Mouse (Mus musculus) gonadal fat pad, adult 2 months (tissue): ENCODE results near the gene Tst. TPM values are rescaled to one million over a fixed set of nuclear protein-coding genes. Genes with fewer than 3 reads are reported as not detected.

Source experiments
- DNase-seq: peaks from one replicate; pipeline ENCODE4 v3.0.0-alpha.2; 2012; ENCODE audit warnings: low read depth
- polyA plus RNA-seq: library from polyadenylated mRNA; depleted of rRNA; stranded (reverse); fragments of >200 nt; gene quantifications from 2 replicates; pipeline ENCODE4 v1.2.3, GENCODE M21; 2012; rRNA removed

Tst gene
- polyA plus RNA-seq, result 44.2 and 72.1 TPM in 2 replicates

DNA sequence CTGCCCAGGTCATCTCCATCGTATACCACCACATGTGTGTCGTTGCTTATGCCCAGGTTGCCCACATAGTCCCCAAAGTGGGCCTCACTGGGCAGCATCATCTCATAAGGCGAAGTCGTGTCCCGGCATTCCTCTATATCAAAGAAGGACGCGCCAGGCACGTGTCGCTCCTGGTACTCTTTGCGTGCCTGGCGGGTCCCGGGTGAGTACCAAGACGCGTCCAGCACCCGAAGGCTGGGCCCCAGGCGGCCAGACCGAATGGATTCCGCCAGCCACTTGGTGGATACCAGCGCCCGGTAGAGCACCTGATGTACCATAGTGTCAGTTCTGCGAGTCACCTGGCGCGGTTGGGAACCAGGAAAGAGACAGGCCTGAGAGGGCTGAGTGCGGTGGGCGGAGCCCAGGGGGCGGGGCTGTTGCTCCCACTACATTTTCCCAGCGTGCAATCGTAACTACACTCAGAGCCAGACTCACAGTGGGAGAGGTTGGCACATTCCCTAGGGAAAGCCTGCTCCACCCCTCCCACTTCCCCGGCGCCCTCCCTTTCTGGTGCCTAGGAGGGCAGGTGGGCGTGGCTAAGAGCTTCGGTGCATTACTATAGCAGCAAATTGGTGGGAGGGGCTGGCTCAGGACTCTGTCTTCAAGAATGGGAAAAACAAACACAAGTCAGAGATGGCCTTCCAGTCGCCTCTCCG is at the start of gene Tst:
TSS of gene Tst (minus strand) at position 391 of the 695 bp plus-strand sequence.
- DNase-seq, result no peak

DNA sequence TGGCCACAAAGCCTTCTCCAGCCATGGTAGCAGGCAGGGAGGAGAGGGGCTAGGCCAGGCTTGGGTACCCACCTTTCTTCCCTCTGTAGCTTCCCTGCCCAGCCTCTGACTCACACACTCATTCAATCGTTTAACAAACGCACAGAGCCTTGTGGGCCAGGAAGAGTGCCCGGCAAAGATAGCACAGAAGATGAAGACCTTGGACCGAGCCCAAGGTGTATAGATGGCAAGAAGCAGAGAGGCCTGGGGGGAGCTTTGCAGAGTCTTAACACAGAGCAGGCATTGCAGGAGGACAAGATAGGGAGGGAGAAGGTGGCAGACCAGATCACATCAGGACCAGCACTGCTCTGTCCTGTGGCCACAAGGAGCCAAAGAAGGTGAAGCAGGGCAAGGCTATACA is 49.5 kb upstream of the Tst start:
- DNase-seq, result no peak

DNA sequence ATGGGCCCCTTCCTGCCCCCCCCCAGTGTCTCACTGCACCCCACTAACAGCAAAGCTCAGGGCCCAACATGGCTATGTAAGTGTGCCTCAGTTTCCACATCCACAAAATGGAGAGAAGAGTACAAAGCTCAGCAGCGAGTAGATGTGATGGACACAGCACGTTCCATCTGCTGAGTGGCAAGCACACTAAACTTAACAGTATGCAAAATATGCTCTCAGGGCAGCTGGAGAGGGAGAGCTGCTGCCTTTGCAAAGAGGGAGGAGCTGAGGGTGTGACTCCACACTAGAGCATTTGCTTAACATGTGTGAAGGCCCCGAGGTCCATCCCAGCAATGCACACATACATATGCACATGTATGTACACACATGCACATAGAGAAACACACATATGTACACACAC is 47.2 kb upstream of the Tst start:
- DNase-seq, result no peak

DNA sequence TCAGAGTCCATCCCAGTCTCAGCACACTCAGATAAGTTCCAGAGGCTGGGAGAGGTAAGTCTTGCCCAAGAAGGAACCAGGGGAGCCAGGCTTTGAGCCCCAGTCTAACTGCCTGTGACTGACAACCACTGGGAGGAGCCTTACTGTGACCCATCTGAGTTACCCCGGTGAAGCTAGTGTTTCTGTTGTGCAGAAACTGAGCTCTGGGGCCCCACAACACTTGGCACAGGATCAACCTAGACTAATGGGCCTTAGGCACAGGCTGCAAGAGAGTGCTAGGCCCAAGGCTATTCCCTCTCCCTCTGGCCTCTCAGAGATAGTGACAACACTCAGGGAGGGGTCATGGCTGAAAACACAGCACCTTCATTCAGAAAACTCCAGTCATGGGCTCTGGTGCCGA is 45.5 kb upstream of the Tst start:
- no peak for DNase-seq

DNA sequence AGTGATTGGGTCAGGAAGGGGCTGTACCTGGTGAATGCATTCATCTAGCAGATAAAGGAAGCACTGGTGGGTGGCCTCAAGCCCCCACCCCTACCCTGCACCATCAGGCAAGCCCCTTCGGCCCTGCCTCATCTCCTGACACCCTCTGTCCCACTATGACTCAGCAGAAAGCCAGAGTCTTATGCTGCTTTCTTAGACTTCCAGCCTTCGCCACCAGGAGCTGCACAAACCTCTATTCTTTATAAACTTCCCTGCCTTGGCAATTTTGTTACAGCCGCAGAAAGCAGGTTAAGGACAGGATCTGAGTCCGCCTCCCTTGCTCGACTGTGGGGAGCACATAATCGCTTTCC is 44.7 kb upstream of the Tst start:
- no peak for DNase-seq

DNA sequence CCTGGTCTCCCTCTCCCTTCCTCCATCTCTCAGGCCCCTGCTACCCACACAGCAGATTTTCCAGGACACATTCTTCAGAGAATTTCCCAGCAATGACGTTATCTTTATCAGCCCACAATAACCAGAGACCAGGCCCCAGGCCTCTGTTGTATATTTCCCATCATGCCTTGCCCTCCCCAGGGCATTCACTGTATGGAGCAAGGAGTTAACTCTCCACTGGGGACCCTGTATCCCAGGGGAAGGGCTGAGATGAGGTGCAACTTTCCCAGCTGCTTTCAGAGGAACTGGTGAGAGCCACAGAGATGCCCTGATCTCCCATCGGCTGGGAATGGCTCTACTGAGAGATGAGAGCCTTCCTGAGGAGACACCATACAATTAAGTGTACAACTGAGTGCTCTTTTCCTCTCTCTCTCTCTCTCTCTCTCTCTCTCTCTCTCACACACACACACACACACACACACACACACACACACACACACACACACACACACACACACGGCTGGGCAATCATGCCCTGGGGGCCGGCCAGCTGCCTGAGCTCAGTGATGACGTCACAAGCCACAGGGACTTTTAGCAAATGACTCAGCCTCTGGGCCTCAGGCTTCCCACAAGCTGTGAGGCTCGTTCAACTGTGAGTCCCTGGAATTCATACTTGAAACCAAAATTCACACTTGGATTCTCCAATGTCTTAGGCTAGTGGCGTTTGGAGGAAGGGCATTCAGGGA is 44.1 kb upstream of the Tst start:
- DNase-seq, result no peak

DNA sequence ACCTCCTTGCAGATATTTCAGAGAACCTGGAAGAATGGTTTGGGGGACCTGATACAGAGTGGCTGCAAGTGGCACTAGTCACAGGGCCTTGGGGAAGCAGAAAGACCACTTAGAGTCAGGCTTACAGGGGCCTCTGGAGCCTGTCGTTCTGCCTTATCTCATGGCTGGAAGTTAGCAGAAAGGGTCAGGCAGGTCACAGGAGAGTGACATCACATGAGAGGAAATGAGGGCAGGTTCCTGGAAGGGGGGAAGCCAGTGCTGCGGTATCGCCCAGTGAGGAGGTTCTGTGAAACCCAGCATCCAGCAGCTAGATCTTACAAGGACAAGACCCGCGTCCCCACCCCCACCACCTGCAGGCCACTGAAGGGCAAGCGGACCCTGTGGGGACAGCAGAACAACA is 43.4 kb upstream of the Tst start:
- no peak for DNase-seq

DNA sequence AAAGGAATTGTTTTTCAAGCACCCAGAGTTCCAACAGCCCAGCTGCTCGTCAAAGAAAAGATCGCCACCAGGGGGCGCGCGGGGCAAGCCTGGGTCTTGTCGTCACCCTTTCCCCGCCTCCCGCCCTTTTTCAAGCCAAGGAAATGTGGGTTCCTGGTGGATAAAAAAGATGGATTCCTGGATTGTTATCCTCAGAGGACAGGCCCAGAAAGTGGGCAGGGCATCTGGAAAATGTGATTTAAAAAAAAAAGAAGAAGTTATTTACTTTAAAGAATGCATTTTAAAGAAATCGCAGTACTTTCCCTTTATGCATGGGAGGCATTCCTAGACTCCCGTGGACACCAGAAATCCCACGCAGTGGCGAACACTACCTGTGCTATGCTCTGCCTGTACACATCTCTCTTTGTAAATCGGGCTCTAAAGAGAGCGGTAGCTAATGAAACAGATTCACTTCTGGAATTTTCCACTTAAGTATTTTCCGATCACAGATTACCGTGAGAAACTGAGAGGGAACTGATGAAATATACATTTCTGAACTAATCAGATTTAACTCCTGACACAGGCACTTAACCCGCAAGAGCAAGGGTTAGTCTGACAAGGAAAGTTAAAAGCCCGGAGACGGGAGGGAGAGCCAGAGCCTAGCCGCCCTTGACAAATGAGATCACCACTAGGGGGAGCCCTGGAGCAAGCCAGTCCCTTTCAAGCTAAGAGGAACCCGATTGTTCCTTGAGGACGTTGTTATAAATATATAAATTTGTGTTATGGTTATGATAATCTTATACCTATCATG is 42.2 kb upstream of the Tst start:
- peak; percentile 38 for DNase-seq

DNA sequence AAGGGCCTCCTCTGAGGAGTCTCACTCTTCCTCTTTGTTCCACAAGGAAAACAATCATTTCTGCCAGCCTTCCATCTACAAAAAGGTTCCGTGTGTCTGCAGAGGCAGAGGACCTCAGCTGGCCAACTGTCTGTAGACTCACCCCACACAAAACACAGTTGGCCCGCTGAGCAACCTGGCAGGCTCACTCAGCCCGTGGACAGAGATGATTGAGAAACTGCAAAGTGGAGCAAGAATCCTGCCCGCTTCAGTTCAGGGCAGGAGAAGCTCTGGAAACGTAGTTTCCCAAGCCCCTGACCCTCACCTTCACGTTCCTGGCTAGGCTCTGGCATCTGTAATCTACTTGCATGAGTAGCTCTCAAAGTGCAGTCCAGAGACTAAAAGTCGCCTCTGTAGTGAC is 41.4 kb upstream of the Tst start:
- peak; percentile 38 for DNase-seq

DNA sequence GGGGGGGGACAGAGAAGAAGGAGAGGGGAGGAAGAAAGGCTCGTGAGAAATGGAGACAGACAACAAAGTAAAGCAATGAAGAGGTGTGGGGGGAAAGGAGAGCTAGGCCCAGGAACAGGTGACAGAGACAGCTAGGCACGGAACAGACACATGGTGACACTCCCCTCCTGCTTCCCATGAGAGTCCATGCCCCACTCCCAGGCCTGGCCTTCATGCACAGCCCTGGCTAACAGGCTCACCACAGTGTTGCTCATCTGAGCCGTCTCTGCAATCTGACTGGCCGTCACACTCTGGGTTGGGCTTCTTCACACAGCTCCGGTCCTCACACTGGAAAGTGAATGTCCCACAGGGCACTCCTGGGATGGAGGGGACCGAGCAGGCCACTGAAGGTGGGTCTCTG is 38.1 kb upstream of the Tst start:
- DNase-seq, result no peak

DNA sequence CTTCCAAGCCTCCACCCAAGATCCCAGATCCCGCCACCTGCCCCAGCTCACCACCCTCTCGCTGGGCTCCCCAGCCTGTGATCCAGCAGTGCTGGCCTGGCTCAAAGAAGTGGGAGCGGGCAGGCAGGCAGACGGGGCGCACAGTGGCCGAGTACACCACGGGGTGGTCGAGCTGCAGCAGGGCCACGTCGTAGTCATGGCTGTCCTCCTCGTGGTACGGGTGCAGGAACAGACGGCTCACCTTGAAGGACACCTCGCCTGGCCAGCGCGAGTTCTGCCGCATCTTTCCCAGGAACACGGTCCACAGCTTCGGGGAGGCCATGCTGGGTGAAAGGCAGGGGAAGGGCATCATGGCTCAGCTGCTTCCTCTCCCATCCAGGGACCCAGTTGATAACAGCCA is 36.5 kb upstream of the Tst start:
- no peak for DNase-seq

DNA sequence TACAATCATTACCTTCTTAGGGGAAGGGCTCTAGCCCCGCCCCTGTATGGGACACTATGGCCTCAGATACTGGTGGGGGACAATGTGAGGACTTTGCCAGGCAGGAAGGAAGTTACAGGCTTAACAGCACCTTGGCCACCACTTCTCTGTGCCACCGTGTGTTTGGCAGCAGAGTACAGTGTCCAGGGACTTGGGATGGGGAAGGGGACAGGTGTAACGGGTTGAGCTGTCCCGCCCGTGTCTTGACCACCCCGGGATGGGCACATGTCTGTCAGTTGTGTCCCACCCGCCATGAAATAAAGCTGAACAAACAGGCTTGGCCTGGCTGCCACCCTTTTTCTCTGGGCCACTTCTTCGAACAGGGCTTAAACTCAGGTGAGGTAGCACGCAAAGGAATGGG is 33.3 kb upstream of the Tst start:
- DNase-seq, result no peak

DNA sequence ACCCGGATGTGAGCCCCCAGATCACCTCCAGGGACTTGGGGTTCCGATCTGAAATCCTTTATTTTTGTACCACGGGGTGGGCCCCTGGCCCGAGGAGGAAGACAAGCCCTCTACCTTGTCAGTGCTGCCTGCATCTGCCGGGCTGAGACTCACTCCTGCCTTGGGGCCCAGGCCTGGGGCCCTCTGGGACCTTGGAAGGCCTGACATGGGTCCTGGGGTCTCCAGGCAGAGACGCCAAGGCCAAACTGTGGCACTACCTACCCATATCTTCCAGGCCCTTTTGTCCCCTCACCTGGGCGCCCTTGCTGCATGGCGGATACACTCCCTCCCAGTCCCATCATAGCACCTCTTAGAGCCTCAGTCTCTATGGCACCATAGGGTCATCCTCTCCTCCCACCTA is 32.8 kb upstream of the Tst start:
- DNase-seq, result no peak

DNA sequence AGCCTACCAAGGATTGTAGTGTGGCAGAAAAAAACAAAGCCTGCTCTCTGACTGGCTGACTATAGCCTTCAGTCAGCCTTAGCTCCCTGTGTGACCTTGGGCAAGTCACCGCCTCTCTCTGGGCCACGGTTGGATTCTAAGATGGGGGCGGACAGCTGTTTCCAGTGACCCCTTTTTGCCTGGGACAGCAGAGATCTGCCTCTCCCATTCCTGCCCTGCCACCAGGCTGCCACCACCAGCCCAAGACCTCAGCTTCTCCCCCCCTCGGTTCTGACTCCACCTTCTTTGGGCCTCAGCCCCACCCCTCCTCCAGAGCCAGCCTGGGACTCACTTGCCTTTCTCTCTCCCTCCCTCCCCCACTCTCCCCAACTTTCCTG is 32.3 kb upstream of the Tst start:
- no peak for DNase-seq

DNA sequence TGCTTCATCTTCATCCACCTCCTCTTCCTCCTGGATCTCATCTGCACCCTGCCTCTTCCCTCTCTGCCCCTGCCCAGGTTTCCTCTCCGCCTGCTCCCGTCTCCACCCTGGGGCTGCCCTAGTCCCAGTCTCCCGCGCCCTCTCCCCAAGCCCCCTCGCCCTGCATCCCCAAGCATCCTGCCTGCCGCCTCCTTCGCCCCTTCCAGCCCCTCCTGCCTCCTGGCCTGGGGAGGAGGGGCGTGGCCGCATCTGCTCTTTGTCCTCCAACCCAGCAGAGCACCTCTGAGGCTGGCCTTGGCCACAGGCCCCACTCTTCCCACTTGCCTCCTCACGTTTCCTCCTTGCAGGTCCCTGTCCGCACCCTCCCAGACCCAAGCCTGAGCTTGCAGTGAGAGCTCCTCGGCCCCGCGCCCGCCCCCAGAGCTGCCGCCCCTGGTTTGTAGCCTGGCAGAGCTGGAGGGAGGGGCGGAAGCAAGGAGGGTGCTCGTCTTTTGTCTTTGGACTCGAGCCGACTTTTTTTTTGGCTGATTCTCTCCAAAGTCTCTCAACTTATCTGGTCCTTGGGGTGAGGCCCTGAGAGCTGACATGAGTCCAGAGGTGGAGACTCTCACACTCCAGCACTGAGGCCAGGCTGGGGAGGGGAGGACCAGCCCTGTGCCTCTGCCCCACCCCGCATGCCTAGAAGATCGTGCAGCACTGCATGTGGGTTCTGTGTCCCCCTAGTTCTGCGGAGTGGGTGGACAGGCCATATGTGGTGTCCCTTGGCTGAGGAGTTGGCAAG is 31.7 kb upstream of the Tst start:
- DNase-seq, result no peak

DNA sequence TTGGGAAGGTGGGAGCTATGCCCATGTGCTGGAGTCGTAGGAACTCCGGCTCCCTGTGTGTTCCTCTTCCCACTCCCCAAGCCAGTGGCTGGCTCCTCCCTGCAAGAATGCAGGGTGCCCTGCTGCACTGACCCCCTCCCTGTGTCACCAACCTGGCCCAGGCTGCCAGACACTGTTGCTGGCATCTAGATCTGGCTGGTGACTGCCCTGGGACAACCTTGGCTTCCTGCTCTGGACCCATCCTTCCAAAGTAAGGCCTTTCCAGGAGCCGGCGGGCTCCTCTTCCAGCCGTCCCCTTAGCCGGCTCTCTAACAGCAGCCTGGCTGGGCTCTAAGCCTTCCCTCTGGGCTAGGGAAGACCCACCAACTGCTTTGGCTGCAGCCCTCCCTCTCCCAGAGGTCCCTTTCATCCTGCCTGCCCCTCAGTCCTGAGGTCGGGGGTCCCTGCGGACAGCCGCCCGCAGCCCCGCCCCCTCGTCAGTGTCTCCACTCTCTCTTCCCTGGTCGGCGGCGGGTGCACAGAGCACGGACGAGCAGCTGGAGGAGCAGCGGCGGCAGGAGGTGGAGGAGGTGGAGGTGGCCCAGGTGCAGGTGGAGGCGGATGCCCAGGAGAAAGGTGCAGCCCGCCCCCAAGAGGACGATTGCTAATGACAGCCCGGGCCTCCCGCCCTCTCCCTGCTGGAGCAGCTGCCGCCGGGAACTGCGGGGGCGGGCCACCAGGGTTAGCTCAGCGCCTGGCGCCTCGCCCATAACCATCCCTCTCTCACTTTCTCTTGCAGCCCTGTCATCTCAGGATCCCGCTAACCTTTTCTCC is 30.9 kb upstream of the Tst start:
- DNase-seq, result no peak

DNA sequence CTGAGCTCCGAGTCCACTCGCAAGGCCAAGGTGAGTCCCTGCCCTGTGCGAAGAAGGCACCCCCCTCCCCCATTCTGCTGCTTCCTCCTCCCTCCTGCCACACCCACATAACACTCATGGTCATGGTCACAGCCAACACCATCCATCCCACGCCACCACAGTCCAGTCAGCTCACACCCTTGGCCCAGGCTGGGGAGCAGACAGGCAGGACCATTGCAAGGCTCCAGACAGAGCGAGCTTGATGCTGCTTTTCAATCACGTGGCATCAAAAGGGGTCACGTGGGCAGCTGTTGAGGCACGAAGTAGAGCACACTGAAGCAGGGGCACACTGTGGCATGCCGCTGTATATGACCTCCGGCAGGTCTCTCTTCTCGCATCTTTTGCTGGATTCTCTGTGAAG is 30.0 kb upstream of the Tst start:
- no peak for DNase-seq

DNA sequence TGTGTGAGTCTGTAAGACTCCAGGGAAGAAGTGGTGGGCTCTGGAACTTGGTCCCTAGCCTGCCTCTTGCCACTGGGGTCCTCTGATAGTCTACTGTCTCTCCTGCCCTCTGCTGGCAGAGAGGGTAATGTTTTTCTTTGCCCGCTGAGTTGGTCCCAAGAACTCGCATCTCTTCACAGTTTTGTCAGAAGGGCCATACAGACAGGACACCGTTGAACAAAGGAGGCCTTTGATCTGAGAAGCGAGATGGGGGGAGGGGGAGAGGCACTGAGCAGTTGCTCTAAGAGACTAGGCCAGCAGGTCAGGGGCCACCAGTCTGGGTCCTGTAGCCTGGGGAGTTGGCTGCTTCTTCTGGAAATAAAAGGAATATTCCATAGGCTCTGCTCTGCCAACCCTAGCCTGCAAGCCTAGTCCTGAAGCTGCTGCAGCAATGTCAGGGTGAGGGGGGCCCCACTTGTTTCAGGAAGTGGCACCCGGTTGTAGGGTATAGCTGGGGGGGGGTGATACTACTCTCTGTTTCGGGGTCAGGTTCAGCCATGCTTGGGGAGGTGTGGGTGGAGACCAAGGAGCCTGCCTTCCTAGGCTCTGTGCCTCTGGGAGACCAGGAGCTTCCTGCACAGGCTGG is 29.3 kb upstream of the Tst start:
- DNase-seq, result no peak

DNA sequence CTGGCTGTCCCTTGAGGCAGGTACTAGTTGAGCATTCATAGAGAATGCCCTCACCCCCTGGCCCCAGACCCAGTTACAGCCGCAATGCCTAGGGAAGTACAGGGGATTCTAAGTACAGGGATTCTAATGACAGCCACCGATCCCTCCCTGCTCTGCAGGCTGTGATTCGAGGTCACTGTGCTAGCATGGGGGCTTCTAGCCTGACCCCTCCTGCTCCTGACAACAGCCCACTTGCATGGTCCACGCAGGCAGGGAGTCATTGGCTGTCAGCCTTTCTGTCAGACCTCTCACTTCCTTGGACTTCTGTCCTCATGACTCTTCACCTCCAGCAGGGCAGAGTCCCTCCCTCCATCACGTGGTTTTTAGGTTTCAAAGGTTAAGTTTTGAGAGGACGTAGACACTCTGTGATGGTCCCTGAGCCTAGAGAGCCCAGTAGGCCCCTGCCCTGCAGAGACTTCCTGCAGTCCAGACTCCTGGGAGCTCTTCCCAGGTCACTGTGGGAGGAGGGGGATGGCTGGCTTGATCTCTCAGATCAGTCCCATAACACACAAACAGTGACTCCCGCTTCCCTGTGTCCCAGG is 25.9 kb upstream of the Tst start:
- no peak for DNase-seq

DNA sequence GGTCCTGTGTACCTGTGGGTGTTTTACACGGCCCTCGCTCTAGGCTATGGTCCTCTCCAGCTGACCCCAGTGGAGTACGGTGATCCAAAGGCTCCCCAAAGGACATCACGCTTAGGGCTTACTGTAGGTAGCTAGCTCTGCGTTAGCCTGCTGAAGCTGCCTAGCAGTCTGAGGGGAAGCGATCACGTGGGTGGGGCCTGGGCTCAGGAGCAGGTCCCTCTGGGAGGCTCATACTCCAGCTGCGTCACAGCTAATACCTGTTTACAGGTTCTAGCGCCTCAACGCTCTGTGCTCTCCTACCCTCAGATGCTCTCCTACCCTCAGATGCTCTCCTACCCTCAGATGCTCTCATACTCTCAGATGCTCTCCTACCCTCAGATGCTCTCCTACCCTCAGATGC is 25.2 kb upstream of the Tst start:
- no peak for DNase-seq
